ENCODE assay signal across 28 mouse cellular contexts in genomic region chr6:34343426-34343825, GRCm38 (mm10). TPM values are rescaled to one million over a fixed set of nuclear protein-coding genes. Genes with fewer than 3 reads are reported as not detected.
DNase-seq lines count a peak whose midpoint lies in the region; ATAC-seq and TF ChIP-seq lines count a peak whose summit lies in the region.
"Had no signal": no experiment of that assay in that cellular context is flagged by ENCODE, and none has a peak within 500 bp of the region (broad histone marks: within the 10 kb centered on the region; RNA-seq: fewer than 3 reads in every experiment).

No protein-coding gene starts in this region.

- H3K27me3 ChIP-seq in liver, postnatal 0 days (ENCODE audit: insufficient read depth, low read length) = no peaks in the 10 kb centered on the region
- no peaks in the 10 kb centered on the region for H3K27me3 ChIP-seq in myocyte (ENCODE audit: control insufficient read depth, insufficient read depth, insufficient read length)
- H3K27me3 ChIP-seq: embryonic facial prominence, embryonic 13.5 days; forebrain, embryonic 12.5 days; heart, embryonic 15.5 days; kidney, embryonic 15.5 days; limb, embryonic 13.5 days; midbrain, embryonic 12.5 days; stomach, embryonic 15.5 days had no signal

- 0 out of 2 replicates have a peak, but pooled peaks cover 3% of the 10 kb centered on the region for H3K4me1 ChIP-seq in liver, postnatal 0 days (ENCODE audit: insufficient read depth)
- H3K4me1 ChIP-seq: stomach, embryonic 15.5 days had no signal

- no peaks in the 10 kb centered on the region for H3K36me3 ChIP-seq in liver, postnatal 0 days (replicated peaks; ENCODE audit: insufficient read depth, low read length)
- no peaks in the 10 kb centered on the region for H3K36me3 ChIP-seq in myocyte (ENCODE audit: control insufficient read depth, insufficient read depth)
- H3K36me3 ChIP-seq: embryonic facial prominence, embryonic 13.5 days; forebrain, embryonic 12.5 days; heart, embryonic 15.5 days; kidney, embryonic 15.5 days; limb, embryonic 13.5 days; liver, embryonic 15.5 days; midbrain, embryonic 12.5 days; stomach, embryonic 15.5 days had no signal

- TF ChIP-seq POLR2A in myocyte (IDR thresholded peaks at IDR 0.05; ENCODE audit: insufficient read length, low read depth) = no peak

- H3K9me3 ChIP-seq in liver, postnatal 0 days (ENCODE audit: low read length) = no peaks in the 10 kb centered on the region
- H3K9me3 ChIP-seq: embryonic facial prominence, embryonic 13.5 days; forebrain, embryonic 12.5 days; heart, embryonic 15.5 days; kidney, embryonic 15.5 days; limb, embryonic 13.5 days; liver, embryonic 15.5 days; midbrain, embryonic 12.5 days; stomach, embryonic 15.5 days had no signal

- no peak overlapping the region for H3ac ChIP-seq in myocyte (ENCODE audit: control insufficient read depth, insufficient read length)

- H3K4me3 ChIP-seq in liver, postnatal 0 days (ENCODE audit: low read depth, low read length) = no peak overlapping the region
- no peak overlapping the region for H3K4me3 ChIP-seq in myocyte
- H3K4me3 ChIP-seq: embryonic facial prominence, embryonic 13.5 days; erythroblast, embryonic 14.5 days; forebrain, embryonic 12.5 days; heart, embryonic 15.5 days; kidney, embryonic 15.5 days; limb, embryonic 13.5 days; liver, embryonic 15.5 days; midbrain, embryonic 12.5 days; stomach, embryonic 15.5 days had no signal

- no peak overlapping the region for H3K27ac ChIP-seq in liver, postnatal 0 days (ENCODE audit: low read depth)
- H3K27ac ChIP-seq: embryonic facial prominence, embryonic 13.5 days; forebrain, embryonic 12.5 days; heart, embryonic 15.5 days; hindbrain, postnatal 0 days; kidney, embryonic 15.5 days; limb, embryonic 13.5 days; liver, embryonic 15.5 days; midbrain, embryonic 12.5 days; stomach, embryonic 15.5 days had no signal

- H3K79me2 ChIP-seq in myocyte (ENCODE audit: control insufficient read depth, insufficient read depth) = no peaks in the 10 kb centered on the region

- WGBS in liver, postnatal 0 days (ENCODE audit: insufficient replicate concordance) = 74% methylated on average over 6 of the region's 6 CpGs

- TF ChIP-seq CTCF in liver, postnatal 0 days (IDR thresholded peaks at IDR 0.05; ENCODE audit: low read depth) = no peak

- intact Hi-C loops in gastrocnemius, postnatal 14 days (cut with DNase I; ENCODE audit: low total_unique reads) = no loop called here

- H3K9ac ChIP-seq in liver, postnatal 0 days (replicated peaks) = no peak overlapping the region
- H3K9ac ChIP-seq: embryonic facial prominence, embryonic 13.5 days; forebrain, embryonic 12.5 days; heart, embryonic 15.5 days; kidney, embryonic 15.5 days; limb, embryonic 13.5 days; liver, embryonic 15.5 days; midbrain, embryonic 12.5 days; stomach, embryonic 15.5 days had no signal

- no peak for TF ChIP-seq EP300 in liver, postnatal 0 days (IDR thresholded peaks at IDR 0.05; ENCODE audit: low read depth)

- no peak overlapping the region for H3K4me2 ChIP-seq in liver, postnatal 0 days (ENCODE audit: low read depth, low read length)
- H3K4me2 ChIP-seq in myocyte (ENCODE audit: low read depth) = peak overlapping the region; percentile 38
- H3K4me2 ChIP-seq: embryonic facial prominence, embryonic 13.5 days; forebrain, embryonic 12.5 days; heart, embryonic 15.5 days; kidney, embryonic 15.5 days; limb, embryonic 13.5 days; liver, embryonic 15.5 days; midbrain, embryonic 12.5 days; stomach, embryonic 15.5 days had no signal

- DNase-seq in gastrocnemius, adult 18-20 months (ENCODE audit: low spot score) = peak; percentile 25
- DNase-seq in gastrocnemius, postnatal 14 days = no peak
- DNase-seq in liver, postnatal 0 days = no peak
- no peak for DNase-seq in liver
- DNase-seq in ES-CJ7 (ENCODE audit: low read depth, low spot score) = peak; percentile 35
- DNase-seq in left cerebral cortex, adult 8-10 months (ENCODE audit: low spot score in 2 of 2) = no peak
- DNase-seq: cerebellum, adult 2 months; cerebellum, postnatal 36 days; embryo, embryonic 11 days; gastrocnemius, postnatal 10 days; kidney, postnatal 36 days; thymus, postnatal 25 days had no signal

- peak; percentile 62; the same call in 1 of the 2 replicates for ATAC-seq in liver, postnatal 0 days
- ATAC-seq: hindbrain, postnatal 0 days; intestine, embryonic 16.5 days; lung, postnatal 0 days had no signal

TF ChIP-seq in myocyte, 11 proteins besides CTCF, POLR2A, EP300 and RAD21:
- peak in 2 of 3 experiments; percentile 4 to 17 for TF ChIP-seq MYOD1 (IDR thresholded peaks at IDR 0.05; ENCODE audit: control insufficient read depth in 1 of 3, insufficient read length in 2 of 3, low read depth in 2 of 3)
- peak; percentile 95 for TF ChIP-seq CEBPB (IDR thresholded peaks at IDR 0.05; ENCODE audit: insufficient read depth, poor library complexity, severe bottlenecking)
- no peak for TF ChIP-seq MYOG (IDR thresholded peaks at IDR 0.05; ENCODE audit: control insufficient read depth in 1 of 3, insufficient read depth in 1 of 3, insufficient read length in 2 of 3, low read depth in 2 of 3)

RNA-seq across cellular contexts. Expression of gene Akr1b8, which starts 10.5 kb away (rescaled TPM):
- total RNA-seq in gastrocnemius, adult 18-20 months (2021) = 1 to 10 TPM; 2.6 TPM
- total RNA-seq in gastrocnemius, postnatal 14 days (2021) = 1 to 10 TPM; 2.8 to 5.0 TPM
- 7.2 and 8.1 TPM in 2 replicates for polyA plus RNA-seq in liver, postnatal 0 days (2015; fragmentation: Nextera tagmentation; extraction: Ambion mirVana)
- polyA plus RNA-seq in myocyte (2012; fragmentation: generic; extraction: Trizol) = 167 TPM
- total RNA-seq in left cerebral cortex, adult 8-10 months (2022) = 1 to 10 TPM in 1 of 4 experiments, under 1 TPM in 2, not detected in 1; 0.89 to 1.2 (median 0.89) TPM
- total RNA-seq: hematopoietic stem cell, adult 5-6 weeks; megakaryocyte, adult 5-6 weeks; neutrophil, adult 5-6 weeks had no signal
- polyA plus RNA-seq: erythroblast, embryonic 14.5 days had no signal

RNA-seq across cellular contexts. Expression of gene Akr1b3, which starts 26.1 kb away (rescaled TPM):
- 100 to 1,000 TPM; 171 to 189 TPM for total RNA-seq in gastrocnemius, adult 18-20 months (2021)
- 100 to 1,000 TPM; 202 to 210 TPM for total RNA-seq in gastrocnemius, postnatal 14 days (2021)
- polyA plus RNA-seq in liver, postnatal 0 days (2015; fragmentation: Nextera tagmentation; extraction: Ambion mirVana) = 31.6 and 32.8 TPM in 2 replicates
- polyA plus RNA-seq in myocyte (2012; fragmentation: generic; extraction: Trizol) = 493 TPM
- 10 to 100 TPM; 42.7 to 55.3 (median 49.4) TPM for total RNA-seq in left cerebral cortex, adult 8-10 months (2022)

RNA-seq across cellular contexts. Expression of gene Akr1b10, which starts 40.6 kb away (rescaled TPM):
- 10 to 100 TPM; 53.7 to 55.5 TPM for total RNA-seq in gastrocnemius, adult 18-20 months (2021)
- total RNA-seq in gastrocnemius, postnatal 14 days (2021) = 10 to 100 TPM; 36.4 to 50.5 TPM
- 7.0 and 7.3 TPM in 2 replicates for polyA plus RNA-seq in liver, postnatal 0 days (2015; fragmentation: Nextera tagmentation; extraction: Ambion mirVana)
- polyA plus RNA-seq in myocyte (2012; fragmentation: generic; extraction: Trizol) = 38.2 TPM
- 10 to 100 TPM; 22.6 to 27.2 (median 23.6) TPM for total RNA-seq in left cerebral cortex, adult 8-10 months (2022)
- polyA plus RNA-seq: erythroblast, embryonic 14.5 days had no signal

Comparison
In these comparisons a context has a peak if more than half of its experiments do, and no peak if none do; other contexts are left out.
1. DNase-seq: peak in gastrocnemius, adult 18-20 months (single experiment) and ES-CJ7 (single experiment); none in gastrocnemius, postnatal 14 days (single experiment), liver, postnatal 0 days (single experiment), liver (single experiment) and left cerebral cortex, adult 8-10 months (0 of 2).